ENCODE assay signal across 8 mouse cellular contexts in the genomic region with DNA sequence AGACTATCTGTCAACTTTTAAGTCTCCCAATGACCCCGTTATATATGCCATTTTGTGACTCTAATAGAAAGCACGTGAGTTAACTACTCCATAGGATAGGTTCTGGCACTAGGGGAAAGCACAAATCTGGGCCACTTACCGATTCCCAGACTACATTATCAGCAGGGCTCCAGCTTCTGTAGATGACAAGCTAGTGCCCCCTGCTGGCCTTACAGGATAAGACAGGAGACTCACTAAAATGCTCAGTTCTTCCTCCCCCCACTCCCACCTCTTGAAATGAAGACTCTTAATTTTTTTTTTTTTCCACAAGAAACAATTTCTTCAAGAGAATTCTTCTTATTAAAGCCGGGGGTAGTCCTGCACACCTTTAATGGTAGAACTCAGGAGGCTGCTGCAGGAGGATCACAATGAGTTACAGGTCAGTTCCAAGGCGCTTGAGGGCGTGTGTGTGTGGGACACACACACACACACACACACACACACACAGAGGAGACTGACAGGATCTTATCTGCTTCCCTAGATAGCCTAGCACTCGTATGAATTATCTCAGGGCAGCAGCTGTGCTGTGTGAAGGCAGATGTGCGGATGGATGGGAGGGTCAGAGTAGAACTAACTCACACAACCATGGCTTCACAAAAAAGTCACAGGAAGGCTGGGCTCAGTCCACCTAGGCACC. TPM values are rescaled to one million over a fixed set of nuclear protein-coding genes. Genes with fewer than 3 reads are reported as not detected.
DNase-seq lines count a peak whose midpoint lies in the region; ATAC-seq and TF ChIP-seq lines count a peak whose summit lies in the region.

No protein-coding gene starts in this region.

- DNase-seq in thymus, adult 2 months: peak; percentile 77
- DNase-seq in thymus, adult 18-20 months: no peak
- DNase-seq in cerebellum, adult 11 months: peak; percentile 59
- DNase-seq in forebrain, postnatal 0 days: peak; percentile 79
- DNase-seq in hindbrain, postnatal 0 days (ENCODE audit: low spot score): peak; percentile 86
- DNase-seq in limb, embryonic 11.5 days (ENCODE audit: low spot score): peak; percentile 77
- peak; percentile 84 for DNase-seq in midbrain, embryonic 14.5 days
- DNase-seq in splenic B cell, adult 2 months (ENCODE audit: low read depth, low spot score): peak; percentile 87

- H3K9me3 ChIP-seq in forebrain, postnatal 0 days (ENCODE audit: low read length): no peaks in the 10 kb centered on the region
- no peaks in the 10 kb centered on the region for H3K9me3 ChIP-seq in hindbrain, postnatal 0 days (ENCODE audit: low read length)
- H3K9me3 ChIP-seq in limb, embryonic 11.5 days (ENCODE audit: control insufficient read depth, low read length): no peaks in the 10 kb centered on the region; the same call in 1 of the 2 replicates
- peaks cover 6% of the 10 kb centered on the region; the same call in 1 of the 2 replicates for H3K9me3 ChIP-seq in midbrain, embryonic 14.5 days (ENCODE audit: control insufficient read depth, low read length)

- no peak for TF ChIP-seq POLR2A in thymus, adult 2 months (IDR thresholded peaks at IDR 0.05; ENCODE audit: control insufficient read depth, extremely low read depth, insufficient read depth, low read length, poor library complexity)

- H3K4me1 ChIP-seq in thymus, adult 2 months (replicated peaks; ENCODE audit: control insufficient read depth, insufficient read depth, low read length): peaks cover 26% of the 10 kb centered on the region
- no peaks in the 10 kb centered on the region for H3K4me1 ChIP-seq in forebrain, postnatal 0 days (ENCODE audit: insufficient read depth)
- H3K4me1 ChIP-seq in hindbrain, postnatal 0 days (ENCODE audit: insufficient read depth, low read length): no peaks in the 10 kb centered on the region
- no peaks in the 10 kb centered on the region for H3K4me1 ChIP-seq in limb, embryonic 11.5 days (ENCODE audit: control insufficient read depth, insufficient read depth, low read length)
- H3K4me1 ChIP-seq in midbrain, embryonic 14.5 days (ENCODE audit: control insufficient read depth, insufficient read depth, low read length): no peaks in the 10 kb centered on the region

- no peak overlapping the region for H3K4me2 ChIP-seq in forebrain, postnatal 0 days (ENCODE audit: low read depth)
- no peak overlapping the region for H3K4me2 ChIP-seq in hindbrain, postnatal 0 days (ENCODE audit: low read depth, low read length)
- H3K4me2 ChIP-seq in limb, embryonic 11.5 days (ENCODE audit: low read depth, severe bottlenecking): no peak overlapping the region
- no peak overlapping the region for H3K4me2 ChIP-seq in midbrain, embryonic 14.5 days (ENCODE audit: low read length)

- no peak overlapping the region for H3K9ac ChIP-seq in forebrain, postnatal 0 days
- H3K9ac ChIP-seq in hindbrain, postnatal 0 days (replicated peaks; ENCODE audit: low read length): no peak overlapping the region
- H3K9ac ChIP-seq in limb, embryonic 11.5 days (ENCODE audit: low read length): no peak overlapping the region
- H3K9ac ChIP-seq in midbrain, embryonic 14.5 days (replicated peaks; ENCODE audit: low read length): no peak overlapping the region

- WGBS in thymus, adult 2 months: 39% methylated on average over 8 of the region's 8 CpGs
- 48% methylated on average over 8 of the region's 8 CpGs for WGBS in forebrain, postnatal 0 days
- WGBS in hindbrain, postnatal 0 days: 48% methylated on average over 8 of the region's 8 CpGs
- 52% methylated on average over 8 of the region's 8 CpGs for WGBS in limb, embryonic 11.5 days
- WGBS in midbrain, embryonic 14.5 days: 54% methylated on average over 8 of the region's 8 CpGs

- no peak overlapping the region for H3K4me3 ChIP-seq in thymus, adult 2 months (ENCODE audit: control insufficient read depth, insufficient read depth, low read length)
- no peak overlapping the region for H3K4me3 ChIP-seq in forebrain, postnatal 0 days (ENCODE audit: low read depth, low read length)
- H3K4me3 ChIP-seq in hindbrain, postnatal 0 days (ENCODE audit: low read length): no peak overlapping the region
- no peak overlapping the region for H3K4me3 ChIP-seq in limb, embryonic 11.5 days (ENCODE audit: low read depth, low read length)
- H3K4me3 ChIP-seq in midbrain, embryonic 14.5 days (replicated peaks; ENCODE audit: low read depth, low read length): no peak overlapping the region

- H3K27ac ChIP-seq in thymus, adult 2 months (ENCODE audit: control insufficient read depth, insufficient read depth, low read length): no peak overlapping the region
- no peak overlapping the region for H3K27ac ChIP-seq in forebrain, postnatal 0 days (ENCODE audit: low read depth, low read length)
- H3K27ac ChIP-seq in hindbrain, postnatal 0 days: no peak overlapping the region
- H3K27ac ChIP-seq in limb, embryonic 11.5 days (replicated peaks; ENCODE audit: low read depth, low read length): no peak overlapping the region
- H3K27ac ChIP-seq in midbrain, embryonic 14.5 days (replicated peaks; ENCODE audit: low read depth, low read length): no peak overlapping the region

- peak; percentile 71 for ATAC-seq in forebrain, postnatal 0 days
- ATAC-seq in hindbrain, postnatal 0 days: peak; percentile 53; the same call in 1 of the 2 replicates
- ATAC-seq in limb, embryonic 11.5 days (ENCODE audit: insufficient number of reproducible peaks, low FRiP score, low TSS enrichment, low read depth): no peak
- ATAC-seq in midbrain, embryonic 14.5 days (ENCODE audit: low FRiP score, low TSS enrichment): no peak

- no peaks in the 10 kb centered on the region for H3K27me3 ChIP-seq in thymus, adult 2 months (ENCODE audit: control insufficient read depth, insufficient read depth, low read length)
- H3K27me3 ChIP-seq in forebrain, postnatal 0 days (ENCODE audit: insufficient read depth, low read length): no peaks in the 10 kb centered on the region
- H3K27me3 ChIP-seq in hindbrain, postnatal 0 days (ENCODE audit: insufficient read depth, low read length): no peaks in the 10 kb centered on the region
- no peaks in the 10 kb centered on the region for H3K27me3 ChIP-seq in limb, embryonic 11.5 days (ENCODE audit: control insufficient read depth, insufficient read depth, low read length)
- no peaks in the 10 kb centered on the region for H3K27me3 ChIP-seq in midbrain, embryonic 14.5 days (ENCODE audit: control insufficient read depth, insufficient read depth, low read length)
- no peaks in the 10 kb centered on the region for H3K27me3 ChIP-seq in splenic B cell, adult 2 months (ENCODE audit: control insufficient read depth, insufficient read depth, low read length, poor library complexity, severe bottlenecking)

- no peaks in the 10 kb centered on the region for H3K36me3 ChIP-seq in thymus, adult 2 months (ENCODE audit: control insufficient read depth, insufficient read depth, low read length)
- peaks cover 14% of the 10 kb centered on the region for H3K36me3 ChIP-seq in forebrain, postnatal 0 days (ENCODE audit: insufficient read depth)
- H3K36me3 ChIP-seq in hindbrain, postnatal 0 days (ENCODE audit: insufficient read depth, low read length): peaks cover 16% of the 10 kb centered on the region
- H3K36me3 ChIP-seq in limb, embryonic 11.5 days (ENCODE audit: control insufficient read depth, insufficient read depth, low read length): peaks cover 2% of the 10 kb centered on the region; the same call in 1 of the 2 replicates
- peaks cover 13% of the 10 kb centered on the region; the same call in 1 of the 2 replicates for H3K36me3 ChIP-seq in midbrain, embryonic 14.5 days (ENCODE audit: control insufficient read depth, insufficient read depth, low read length)
- H3K36me3 ChIP-seq in splenic B cell, adult 2 months (ENCODE audit: control insufficient read depth, insufficient read depth, low read length, poor library complexity, severe bottlenecking): peaks cover 3% of the 10 kb centered on the region

- no peak for TF ChIP-seq CTCF in thymus, adult 2 months (IDR thresholded peaks at IDR 0.05; ENCODE audit: borderline replicate concordance, control insufficient read depth, extremely low read depth, insufficient read depth, low read length, poor library complexity)
- TF ChIP-seq CTCF in forebrain, postnatal 0 days (IDR thresholded peaks at IDR 0.05; ENCODE audit: low read depth): peak; percentile 84
- peak; percentile 85 for TF ChIP-seq CTCF in hindbrain, postnatal 0 days (IDR thresholded peaks at IDR 0.05; ENCODE audit: low read depth)

RNA-seq across cellular contexts. Expression of a gene that starts 7.1 kb away (rescaled TPM):
- 66.6 and 68.4 TPM in 2 replicates for polyA plus RNA-seq in thymus, adult 2 months (2012; rRNA removed)
- total RNA-seq in forebrain, postnatal 0 days (2014; rRNA removed): 47.4 and 84.5 TPM in 2 replicates
- polyA plus RNA-seq in forebrain, postnatal 0 days (2015; fragmentation: Nextera tagmentation; extraction: Ambion mirVana): 177 and 205 TPM in 2 replicates
- total RNA-seq in hindbrain, postnatal 0 days (2014; rRNA removed): 28.6 and 43.1 TPM in 2 replicates
- polyA plus RNA-seq in hindbrain, postnatal 0 days (2015; fragmentation: Nextera tagmentation; extraction: Ambion mirVana): 195 and 199 TPM in 2 replicates
- polyA plus RNA-seq in limb, embryonic 11.5 days (2014; fragmentation: Nextera tagmentation; extraction: Ambion mirVana): 189 and 202 TPM in 2 replicates
- polyA plus RNA-seq in midbrain, embryonic 14.5 days (2014; fragmentation: Nextera tagmentation; extraction: Ambion mirVana): 171 and 175 TPM in 2 replicates

RNA-seq across cellular contexts. Expression of a gene that starts 15.8 kb away (rescaled TPM):
- 16.4 and 20.1 TPM in 2 replicates for polyA plus RNA-seq in thymus, adult 2 months (2012; rRNA removed)
- 0.92 and 1.8 TPM in 2 replicates for total RNA-seq in forebrain, postnatal 0 days (2014; rRNA removed)
- polyA plus RNA-seq in forebrain, postnatal 0 days (2015; fragmentation: Nextera tagmentation; extraction: Ambion mirVana): 0.28 and 0.54 TPM in 2 replicates
- total RNA-seq in hindbrain, postnatal 0 days (2014; rRNA removed): 1.4 TPM in 2 replicates
- 0.66 and 0.98 TPM in 2 replicates for polyA plus RNA-seq in hindbrain, postnatal 0 days (2015; fragmentation: Nextera tagmentation; extraction: Ambion mirVana)
- 0.20 and 0.31 TPM in 2 replicates for polyA plus RNA-seq in limb, embryonic 11.5 days (2014; fragmentation: Nextera tagmentation; extraction: Ambion mirVana)
- polyA plus RNA-seq in midbrain, embryonic 14.5 days (2014; fragmentation: Nextera tagmentation; extraction: Ambion mirVana): 0.04 TPM in 1 of 2 replicates, not detected in the other

Comparison
In these comparisons a context has a peak if more than half of its experiments do, and no peak if none do; other contexts are left out.
1. DNase-seq: peak in thymus, adult 2 months (single experiment), cerebellum, adult 11 months (single experiment), forebrain, postnatal 0 days (single experiment), hindbrain, postnatal 0 days (single experiment), limb, embryonic 11.5 days (single experiment), midbrain, embryonic 14.5 days (single experiment) and splenic B cell, adult 2 months (single experiment); none in thymus, adult 18-20 months (0 of 2).
2. ATAC-seq: peak in forebrain, postnatal 0 days (single experiment) and hindbrain, postnatal 0 days (single experiment); none in limb, embryonic 11.5 days (single experiment) and midbrain, embryonic 14.5 days (single experiment).